Mouse (Mus musculus) embryonic facial prominence, embryonic 15.5 days (tissue): ENCODE measurements around the gene Parp6. TPM values are rescaled to one million over a fixed set of nuclear protein-coding genes. Genes with fewer than 3 reads are reported as not detected.

ENCODE experiments used
- ATAC-seq: fragments of 200-750 bp; cut with Nextera tagmentation; 2 replicates; pipeline ENCODE4 v1.8.0; 2017; ENCODE audit warnings: low read depth, moderate TSS enrichment; ENCODE audit not compliant: insufficient number of reproducible peaks, low FRiP score, low TSS enrichment
- H3K27ac ChIP-seq: fragments of 300-500 bp; sonication (generic); replicated peaks from 2 replicates; pipeline ENCODE4 v1.5.1; 2015; ENCODE audit warnings: mild to moderate bottlenecking, inconsistent platforms
- H3K27me3 ChIP-seq: fragments of 300-500 bp; sonication (generic); 2 replicates; pipeline ENCODE4 v1.6.1; 2015; ENCODE audit warnings: inconsistent platforms
- H3K36me3 ChIP-seq: fragments of 300-500 bp; sonication (generic); 2 replicates; pipeline ENCODE4 v1.6.1; 2015; ENCODE audit warnings: mild to moderate bottlenecking, inconsistent platforms
- H3K4me1 ChIP-seq: fragments of 300-500 bp; sonication (generic); 2 replicates; pipeline ENCODE4 v1.6.1; 2015; ENCODE audit warnings: inconsistent platforms
- H3K4me2 ChIP-seq: fragments of 300-500 bp; sonication (generic); replicated peaks from 2 replicates; pipeline ENCODE4 v1.6.1; 2015; ENCODE audit warnings: mild to moderate bottlenecking, inconsistent platforms
- H3K4me3 ChIP-seq: fragments of 300-500 bp; sonication (generic); replicated peaks from 2 replicates; pipeline ENCODE4 v1.5.1; 2015; ENCODE audit warnings: mild to moderate bottlenecking, inconsistent platforms
- H3K9ac ChIP-seq: fragments of 300-500 bp; sonication (generic); 2 replicates; pipeline ENCODE4 v1.6.1; 2015; ENCODE audit warnings: inconsistent platforms
- H3K9me3 ChIP-seq: fragments of 300-500 bp; sonication (generic); replicated peaks from 2 replicates; pipeline ENCODE4 v1.6.1; 2016; ENCODE audit warnings: inconsistent platforms
- WGBS: fragments of 180-500 bp; shearing (Covaris S2); methylation state at CpG from one replicate; pipeline ENCODE4 v1.1.7; 2015; 5-methylcytosine and 5-hydroxymethylcytosine counted together
- polyA plus RNA-seq: library from polyadenylated mRNA; unstranded; fragments of >200 nt; fragmentation: Nextera tagmentation; extraction: Ambion mirVana; gene quantifications from 2 replicates; pipeline ENCODE4 v1.2.1, GENCODE M21; 2015

Parp6 gene
- polyA plus RNA-seq, 1 experiment from 2014 or later = 36.1 TPM

- no peak overlapping the region for H3K9ac ChIP-seq
- ATAC-seq = 0 out of 2 replicates have a peak, but pooled peaks have one; percentile 51
- no peak overlapping the region for H3K4me3 ChIP-seq
- no peak overlapping the region for H3K4me2 ChIP-seq
- H3K27me3 ChIP-seq = no peaks in the 10 kb centered on the region
- no peaks in the 10 kb centered on the region for H3K9me3 ChIP-seq
- 68% methylated on average over 4 of the region's 4 CpGs for WGBS
- no peak overlapping the region for H3K27ac ChIP-seq
- no peaks in the 10 kb centered on the region; the same call in 1 of the 2 replicates for H3K4me1 ChIP-seq
- peaks cover 85% of the 10 kb centered on the region for H3K36me3 ChIP-seq
Measured at GRCm38 (mm10) chr9:59667250-59667649, 50.2 kb downstream of the Parp6 start.

- H3K27ac ChIP-seq = no peak overlapping the region
- no peak overlapping the region for H3K4me3 ChIP-seq
- H3K9me3 ChIP-seq = no peaks in the 10 kb centered on the region
- no peaks in the 10 kb centered on the region; the same call in 1 of the 2 replicates for H3K4me1 ChIP-seq
- peaks cover 90% of the 10 kb centered on the region for H3K36me3 ChIP-seq
- no peak overlapping the region for H3K4me2 ChIP-seq
- no peaks in the 10 kb centered on the region for H3K27me3 ChIP-seq
- 86% methylated on average over 6 of the region's 6 CpGs for WGBS
- no peak overlapping the region for H3K9ac ChIP-seq
- ATAC-seq = no peak
Measured at GRCm38 (mm10) chr9:59667904-59668303, 50.8 kb downstream of the Parp6 start.

DNA sequence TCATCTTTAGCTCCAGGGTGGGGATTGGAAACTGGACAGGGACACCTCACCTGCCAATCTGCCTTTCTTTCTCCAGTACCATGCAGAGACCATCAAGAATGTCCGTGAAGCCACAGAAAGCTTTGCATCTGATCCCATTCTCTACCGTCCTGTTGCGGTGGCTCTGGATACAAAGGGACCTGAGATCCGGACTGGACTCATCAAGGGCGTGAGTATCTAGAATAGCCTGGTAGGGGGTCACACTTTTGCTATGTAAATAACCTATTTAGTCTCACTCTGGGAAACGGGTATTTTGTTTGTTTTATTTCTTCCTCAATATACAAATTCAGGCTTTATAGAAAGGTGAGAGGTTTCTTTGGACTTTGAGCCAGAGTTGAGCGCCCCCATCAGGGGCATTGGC is 51.4 kb downstream of the Parp6 start:
- no peaks in the 10 kb centered on the region for H3K4me1 ChIP-seq
- WGBS = 90% methylated on average over 7 of the region's 7 CpGs
- no peaks in the 10 kb centered on the region for H3K27me3 ChIP-seq
- no peak overlapping the region for H3K9ac ChIP-seq
- H3K9me3 ChIP-seq = no peaks in the 10 kb centered on the region
- H3K4me2 ChIP-seq = no peak overlapping the region
- no peak for ATAC-seq
- H3K36me3 ChIP-seq = peaks cover 91% of the 10 kb centered on the region
- H3K27ac ChIP-seq = no peak overlapping the region
- H3K4me3 ChIP-seq = no peak overlapping the region

DNA sequence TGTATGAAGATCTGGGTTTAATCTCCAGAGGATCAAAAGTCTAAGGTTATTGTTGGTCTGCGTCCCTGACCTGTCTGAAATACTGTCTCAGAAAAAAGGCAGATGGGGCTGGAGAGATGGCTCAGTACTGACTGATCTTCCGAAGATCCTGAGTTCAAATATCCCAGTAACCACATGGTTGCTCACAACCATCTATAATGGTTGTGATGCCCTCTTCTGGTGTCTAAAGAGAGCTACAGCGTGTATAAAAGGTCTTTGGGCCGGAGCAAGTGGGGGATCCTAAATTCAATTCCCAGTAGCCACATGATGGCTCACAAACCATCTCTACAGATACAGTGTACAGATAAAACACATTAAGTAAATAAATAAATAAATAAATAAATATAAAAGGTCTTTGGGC is 52.1 kb downstream of the Parp6 start:
- H3K27me3 ChIP-seq = no peaks in the 10 kb centered on the region
- no peaks in the 10 kb centered on the region for H3K4me1 ChIP-seq
- no peak overlapping the region for H3K9ac ChIP-seq
- no peak overlapping the region for H3K4me3 ChIP-seq
- ATAC-seq = no peak
- no peak overlapping the region for H3K27ac ChIP-seq
- no peak overlapping the region for H3K4me2 ChIP-seq
- 77% methylated on average over 4 of the region's 4 CpGs for WGBS
- no peaks in the 10 kb centered on the region for H3K9me3 ChIP-seq
- H3K36me3 ChIP-seq = peaks cover 94% of the 10 kb centered on the region

DNA sequence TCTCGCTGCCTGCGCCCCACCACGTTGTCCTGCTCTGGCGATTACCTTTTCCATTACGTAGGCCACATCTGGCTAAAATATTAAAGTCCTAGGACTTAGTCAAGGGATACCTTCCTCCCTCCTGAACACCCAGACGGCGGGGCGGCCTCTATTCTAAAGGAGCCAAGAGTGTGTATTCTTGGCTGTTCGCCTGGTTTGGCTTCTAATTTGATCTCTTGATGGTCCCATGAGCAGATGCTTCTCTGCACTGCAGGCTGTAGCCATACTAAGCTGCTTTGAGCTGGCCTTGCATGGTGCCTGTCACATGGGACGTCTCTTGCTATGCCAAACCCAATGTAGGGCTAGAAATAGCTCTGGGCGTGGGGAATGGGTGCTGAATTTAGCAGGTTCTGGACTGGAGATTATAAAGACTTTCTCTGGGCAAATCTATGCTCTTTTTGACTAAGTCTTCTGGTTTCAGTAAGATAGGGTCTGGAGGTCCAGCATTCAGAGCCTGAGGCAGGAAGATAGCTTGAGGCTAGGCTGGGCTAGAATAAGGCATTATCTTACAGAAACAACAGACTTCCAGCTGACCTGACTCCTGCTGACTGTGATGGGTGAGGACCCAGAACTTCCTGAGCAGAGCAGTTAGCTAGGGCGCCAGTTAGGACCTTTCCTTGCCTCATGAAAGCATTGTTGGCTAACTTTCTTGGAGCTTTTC is 55.3 kb downstream of the Parp6 start:
- no peak overlapping the region for H3K4me3 ChIP-seq
- no peaks in the 10 kb centered on the region for H3K9me3 ChIP-seq
- H3K36me3 ChIP-seq = peaks cover 97% of the 10 kb centered on the region
- no peak overlapping the region for H3K4me2 ChIP-seq
- no peaks in the 10 kb centered on the region for H3K4me1 ChIP-seq
- 85% methylated on average over 12 of the region's 12 CpGs for WGBS
- H3K27ac ChIP-seq = no peak overlapping the region
- ATAC-seq = no peak
- no peaks in the 10 kb centered on the region for H3K27me3 ChIP-seq
- no peak overlapping the region for H3K9ac ChIP-seq

DNA sequence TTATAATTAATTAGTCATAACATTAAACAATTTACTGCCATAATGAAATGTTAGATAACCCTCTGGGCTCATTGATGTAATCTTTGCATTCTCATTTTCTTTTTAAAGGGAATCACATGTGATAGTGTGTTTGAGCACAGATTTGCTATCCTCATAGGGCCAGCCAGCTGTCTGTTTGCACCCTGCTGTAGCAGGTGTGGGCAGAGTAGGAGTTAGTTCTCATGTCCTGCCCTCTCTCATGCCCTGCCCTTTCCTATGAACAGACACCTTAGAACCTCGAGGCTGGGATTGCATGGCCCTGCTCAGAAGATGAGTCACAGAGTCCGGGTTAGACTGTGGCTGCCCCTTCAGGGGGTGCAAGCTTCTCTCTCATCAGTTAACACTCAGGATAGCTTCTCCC is 56.3 kb downstream of the Parp6 start:
- WGBS = 56% methylated on average over 2 of the region's 2 CpGs
- Histone ChIP-seq H3K9ac (no peak overlapping the region), H3K4me2 (no peak overlapping the region), H3K4me3 (no peak overlapping the region), H3K27ac (no peak overlapping the region), H3K27me3 (no peaks in the 10 kb centered on the region), H3K4me1 (no peaks in the 10 kb centered on the region), H3K36me3 (peaks cover 97% of the 10 kb centered on the region), H3K9me3 (no peaks in the 10 kb centered on the region)
- no peak for ATAC-seq

- Histone ChIP-seq H3K9me3 (no peaks in the 10 kb centered on the region), H3K27me3 (no peaks in the 10 kb centered on the region), H3K9ac (no peak overlapping the region), H3K4me1 (peaks cover 13% of the 10 kb centered on the region), H3K4me3 (no peak overlapping the region), H3K27ac (no peak overlapping the region), H3K4me2 (no peak overlapping the region), H3K36me3 (peaks cover 88% of the 10 kb centered on the region)
- ATAC-seq = no peak
- WGBS = 83% methylated on average over 14 of the region's 14 CpGs
Measured at GRCm38 (mm10) chr9:59675598-59675997, 58.5 kb downstream of the Parp6 start.

DNA sequence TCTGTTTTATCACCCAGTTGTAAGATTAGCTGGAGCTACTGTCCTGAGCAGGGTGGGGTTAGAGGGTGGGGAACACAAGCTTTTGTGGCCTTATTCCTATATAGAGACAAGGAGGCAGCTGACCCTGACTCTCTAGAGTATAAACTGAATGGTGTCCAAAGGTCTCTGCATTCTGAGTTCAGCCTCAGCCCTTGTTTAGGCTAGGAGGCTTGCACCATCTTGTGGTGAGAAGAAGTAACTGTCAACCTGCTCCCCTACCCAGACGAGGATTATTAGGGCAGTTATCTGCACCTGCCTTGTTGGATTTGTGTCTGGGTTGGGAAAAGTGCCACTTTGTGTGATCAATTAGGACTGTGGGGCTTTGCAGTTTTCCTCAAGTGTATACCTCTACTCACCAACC is 61.2 kb downstream of the Parp6 start:
- Histone ChIP-seq H3K9me3 (no peaks in the 10 kb centered on the region), H3K36me3 (peaks cover 60% of the 10 kb centered on the region), H3K27me3 (no peaks in the 10 kb centered on the region), H3K4me3 (no peak overlapping the region), H3K4me1 (peaks cover 14% of the 10 kb centered on the region), H3K27ac (no peak overlapping the region), H3K9ac (no peak overlapping the region), H3K4me2 (no peak overlapping the region)
- ATAC-seq = 0 out of 2 replicates have a peak, but pooled peaks have one; percentile 15
- WGBS = 9% methylated on average over 1 of the region's 1 CpGs

DNA sequence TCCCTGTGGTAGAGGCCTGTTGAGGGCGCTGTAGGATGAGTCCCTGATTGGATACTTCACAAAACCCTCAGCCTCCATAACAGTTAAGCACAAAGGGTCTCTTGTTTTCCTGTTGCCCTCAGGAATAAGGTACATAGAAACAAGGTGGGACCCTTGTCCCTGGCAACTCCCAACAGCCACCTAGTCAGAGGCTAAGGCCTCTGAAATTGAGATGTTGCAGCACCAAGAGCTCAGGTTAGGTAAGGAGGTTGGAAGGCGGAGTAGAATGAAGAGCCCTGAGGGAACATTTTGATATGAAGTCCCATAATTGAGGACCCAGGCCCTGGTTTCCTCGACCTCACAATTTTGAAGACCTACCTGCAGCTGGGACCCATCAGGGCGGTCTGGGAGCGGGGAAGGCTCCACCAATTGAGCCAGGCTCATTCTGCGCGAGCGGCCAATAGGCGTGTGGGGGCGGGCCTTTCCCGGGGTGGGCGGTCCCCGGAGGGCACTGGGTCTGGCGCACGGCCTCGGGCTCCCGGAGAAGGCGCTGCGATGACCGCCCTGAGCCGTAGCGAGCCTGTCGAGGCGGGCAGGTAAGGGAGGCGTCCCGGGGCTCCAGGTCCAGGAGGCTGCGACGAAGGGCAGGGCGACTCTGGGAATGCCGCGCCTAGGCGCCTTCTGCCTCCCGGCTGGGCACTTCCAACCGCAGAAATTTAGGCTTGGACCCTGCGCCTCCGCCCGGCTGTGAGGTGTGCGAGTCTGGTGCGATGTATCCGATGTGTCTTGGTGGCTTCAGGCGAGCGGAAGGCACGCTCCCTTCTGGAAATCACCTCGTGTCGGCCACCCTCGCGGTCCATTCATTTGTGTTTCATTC is 62.8 kb downstream of the Parp6 start, which contains the start of gene Gramd2:
TSS of gene Gramd2 (plus strand) at position 467 of the 856 bp plus-strand sequence.
- H3K9me3 ChIP-seq = no peaks in the 10 kb centered on the region
- peaks cover 45% of the 10 kb centered on the region for H3K36me3 ChIP-seq
- 0 out of 2 replicates have a peak within 1 kb of the TSS, but pooled peaks have one; percentile 16 for H3K9ac ChIP-seq
- peak within 1 kb of the TSS; percentile 50 for H3K4me3 ChIP-seq
- H3K27me3 ChIP-seq = no peaks in the 10 kb centered on the region
- 1% methylated on average over 47 of the region's 47 CpGs for WGBS
- peak within 1 kb of the TSS; percentile 91 for H3K4me2 ChIP-seq
- peak within 1 kb of the TSS; percentile 76 for H3K27ac ChIP-seq
- ATAC-seq = peak; percentile 90
- H3K4me1 ChIP-seq = peaks cover 14% of the 10 kb centered on the region

DNA sequence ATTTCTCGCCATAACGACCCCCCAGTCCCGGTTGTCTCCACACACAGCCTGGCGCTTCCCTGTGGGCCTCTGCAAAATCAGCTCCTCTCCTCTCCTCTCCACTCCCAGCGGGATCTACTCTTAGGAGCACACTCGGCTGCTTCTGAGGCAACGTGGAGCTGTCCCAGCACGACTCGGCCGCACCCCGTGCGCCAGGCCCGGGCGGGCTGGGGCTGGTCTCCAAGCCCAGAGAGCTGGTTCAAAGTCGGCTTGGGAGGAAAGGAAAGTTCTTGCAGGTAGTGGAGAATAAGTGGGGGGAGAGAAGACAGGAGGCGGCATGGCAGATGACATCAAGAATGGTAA is 63.4 kb downstream of the Parp6 start:
- Histone ChIP-seq H3K4me2 (peak overlapping the region; percentile 91), H3K4me3 (peak overlapping the region; percentile 50), H3K9me3 (no peaks in the 10 kb centered on the region), H3K4me1 (peaks cover 14% of the 10 kb centered on the region), H3K9ac (0 out of 2 replicates have a peak overlapping the region, but pooled peaks have one; percentile 16), H3K27ac (peak overlapping the region; percentile 76), H3K36me3 (peaks cover 40% of the 10 kb centered on the region), H3K27me3 (no peaks in the 10 kb centered on the region)
- WGBS = 9% methylated on average over 16 of the region's 16 CpGs
- peak; percentile 25; the same call in 1 of the 2 replicates for ATAC-seq

GRCm38 (mm10) chr9:59684020-59684419 is 66.9 kb downstream of the Parp6 start:
- 58% methylated on average over 2 of the region's 2 CpGs for WGBS
- ATAC-seq = no peak
- Histone ChIP-seq H3K4me1 (peaks cover 17% of the 10 kb centered on the region), H3K4me2 (no peak overlapping the region), H3K9ac (no peak overlapping the region), H3K4me3 (no peak overlapping the region), H3K9me3 (no peaks in the 10 kb centered on the region), H3K36me3 (peaks cover 6% of the 10 kb centered on the region; the same call in 1 of the 2 replicates), H3K27ac (no peak overlapping the region), H3K27me3 (no peaks in the 10 kb centered on the region)
